Mouse (Mus musculus): Measurements from ENCODE around the gene Wscd2.

The Wscd2 gene

GRCm38 (mm10) chr5:113490033-113490432, at the start of gene Wscd2:
TSS of gene Wscd2 (plus strand) at chr5:113490333.
- POLR2A ChIA-PET = interaction anchor here (0.5 to 8.2 kb wide), 21 partner anchors 9 to 449 kb away, joined by 3 to 74 read pairs (median 4); no protein-coding TSS in a partner anchor
- CTCF ChIA-PET = interaction anchor here (0.6 to 1.8 kb wide), 13 partner anchors 17 to 283 kb away, joined by 3 to 6 read pairs (median 3); partner anchors contain the start of gene Iscu (in 1 of the 4)

GRCm38 (mm10) chr5:113442180-113442579, 48.0 kb upstream of the Wscd2 start:
- ChIA-PET CTCF (interaction anchor here in 1 of 4 experiments (0.6 kb wide), 1 partner anchor 109 kb away, joined by 3 read pairs; no protein-coding TSS in a partner anchor), POLR2A (interaction anchor here in 2 of 4 experiments (0.6 to 1.1 kb wide), 2 partner anchors 21 to 281 kb away, joined by 3 to 4 read pairs; no protein-coding TSS in a partner anchor)

DNA sequence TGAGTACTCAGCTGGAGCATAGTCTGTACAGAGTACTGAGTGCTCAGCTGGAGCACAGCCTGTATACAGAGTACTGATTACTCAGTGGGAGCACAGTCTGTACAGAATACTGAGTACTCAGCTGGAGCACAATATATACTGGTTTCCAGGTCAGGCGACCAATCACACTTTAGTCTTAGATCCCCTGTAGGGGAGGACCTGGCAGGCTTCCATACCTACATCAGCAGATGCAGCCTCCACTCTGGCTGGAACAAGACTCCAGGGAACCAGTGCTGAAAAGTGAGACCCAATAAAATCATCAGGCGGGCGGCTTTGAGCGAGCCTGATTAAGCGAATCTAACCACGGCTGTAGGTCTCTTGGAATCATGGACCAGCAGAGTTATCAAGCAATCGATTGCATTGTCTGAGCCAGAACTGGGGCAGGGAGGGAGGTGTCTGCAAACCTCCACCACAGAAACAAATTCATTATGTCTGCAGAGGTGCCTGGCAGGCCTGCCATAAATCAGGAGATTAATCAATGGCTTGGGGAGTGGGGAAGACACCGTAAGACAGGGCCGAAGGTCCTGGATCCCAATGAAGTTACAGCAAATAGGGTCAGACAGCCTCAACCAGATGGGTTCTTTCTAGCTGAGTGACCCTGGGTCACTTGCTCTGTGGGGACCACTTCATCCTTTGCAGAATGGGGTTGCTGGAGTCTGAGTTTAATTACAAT, 42.0 kb upstream of the Wscd2 start:
- ChIA-PET CTCF (interaction anchor here in 2 of 4 experiments (0.6 to 1.6 kb wide), 2 partner anchors 70 to 276 kb away, joined by 3 to 6 read pairs; partner anchors contain the start of gene 1700069L16Rik (in 1 of the 2)), POLR2A (interaction anchor here in 1 of 4 experiments (0.7 to 1.7 kb wide), 3 partner anchors 8 to 28 kb away, joined by 3 to 6 read pairs (median 5); no protein-coding TSS in a partner anchor)

- POLR2A ChIA-PET = interaction anchor here in 2 of 4 experiments (0.6 to 1.4 kb wide), 6 partner anchors 9 to 425 kb away, joined by 3 to 5 read pairs (median 3); no protein-coding TSS in a partner anchor
Measured at GRCm38 (mm10) chr5:113449336-113449735, 40.8 kb upstream of the Wscd2 start.

GRCm38 (mm10) chr5:113452691-113453090, 37.4 kb upstream of the Wscd2 start:
- CTCF ChIA-PET = interaction anchor here in 1 of 4 experiments (0.5 kb wide), 1 partner anchor 1152 kb away, joined by 6 read pairs; no protein-coding TSS in a partner anchor
- POLR2A ChIA-PET = interaction anchor here in 1 of 4 experiments (1.2 kb wide), 1 partner anchor 50 kb away, joined by 3 read pairs; no protein-coding TSS in a partner anchor

More at GRCm38 (mm10) chr5:113449336-113449735, 40.8 kb upstream of the Wscd2 start:
- CTCF ChIA-PET = no interaction called here

GRCm38 (mm10) chr5:113453356-113453755, 36.8 kb upstream of the Wscd2 start:
- ChIA-PET CTCF (interaction anchor here in 2 of 4 experiments (0.5 to 0.6 kb wide), 2 partner anchors 170 to 1152 kb away, joined by 5 to 6 read pairs; no protein-coding TSS in a partner anchor), POLR2A (interaction anchor here in 1 of 4 experiments (0.6 to 1.1 kb wide), 4 partner anchors 76 to 320 kb away, joined by 3 to 7 read pairs (median 3); no protein-coding TSS in a partner anchor)

GRCm38 (mm10) chr5:113456020-113456419, 34.1 kb upstream of the Wscd2 start:
- CTCF ChIA-PET = interaction anchor here in 1 of 4 experiments (1.4 kb wide), 1 partner anchor 80 kb away, joined by 3 read pairs; no protein-coding TSS in a partner anchor
- POLR2A ChIA-PET = interaction anchor here in 1 of 4 experiments (0.5 to 0.6 kb wide), 2 partner anchors 146 to 1977 kb away, joined by 4 read pairs; partner anchors contain the start of gene Sgsm1

DNA sequence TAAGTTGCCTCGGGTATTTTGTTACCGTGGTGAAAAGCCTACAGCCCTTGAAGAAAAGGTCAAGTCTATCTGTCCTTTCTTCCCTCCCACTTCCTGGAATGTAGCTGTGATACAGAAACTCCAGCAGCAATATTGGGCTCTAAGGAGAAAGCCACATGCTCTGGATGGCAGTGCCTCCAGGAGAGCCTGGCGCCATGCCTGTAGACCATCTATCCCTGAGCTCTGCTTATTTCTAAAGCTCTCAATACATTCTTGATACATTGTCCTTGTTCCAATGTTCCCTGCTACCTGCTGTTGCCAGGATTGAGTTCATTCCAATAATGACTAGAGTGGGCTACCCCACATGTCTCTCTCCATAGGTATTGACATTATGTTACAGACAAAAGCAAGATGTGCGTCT, 33.4 kb upstream of the Wscd2 start:
- CTCF ChIA-PET = interaction anchor here in 1 of 4 experiments (0.5 kb wide), 1 partner anchor 378 kb away, joined by 3 read pairs; no protein-coding TSS in a partner anchor
- POLR2A ChIA-PET = interaction anchor here in 2 of 4 experiments (0.6 to 0.7 kb wide), 3 partner anchors 10 to 730 kb away, joined by 4 to 5 read pairs (median 4); partner anchors contain the start of gene Sgsm1 (in 1 of the 2)

- ChIA-PET CTCF (interaction anchor here in 2 of 4 experiments (0.5 to 0.6 kb wide), 2 partner anchors 84 to 379 kb away, joined by 3 read pairs; no protein-coding TSS in a partner anchor), POLR2A (no interaction called here)
Measured at GRCm38 (mm10) chr5:113457260-113457659, 32.9 kb upstream of the Wscd2 start.

- CTCF ChIA-PET = interaction anchor here in 1 of 4 experiments (0.6 kb wide), 1 partner anchor 234 kb away, joined by 3 read pairs; no protein-coding TSS in a partner anchor
- POLR2A ChIA-PET = interaction anchor here in 1 of 4 experiments (0.8 to 1.6 kb wide), 2 partner anchors 120 to 136 kb away, joined by 3 read pairs; no protein-coding TSS in a partner anchor
Measured at GRCm38 (mm10) chr5:113459942-113460341, 30.2 kb upstream of the Wscd2 start.

GRCm38 (mm10) chr5:113461582-113461981, 28.6 kb upstream of the Wscd2 start:
- ChIA-PET CTCF (no interaction called here), POLR2A (interaction anchor here in 2 of 4 experiments (0.8 to 1.6 kb wide), 2 partner anchors 13 to 49 kb away, joined by 3 to 5 read pairs; no protein-coding TSS in a partner anchor)

GRCm38 (mm10) chr5:113461998-113462625, 28.0 kb upstream of the Wscd2 start:
- CTCF ChIA-PET = interaction anchor here in 1 of 4 experiments (0.6 kb wide), 1 partner anchor 690 kb away, joined by 3 read pairs; no protein-coding TSS in a partner anchor
- POLR2A ChIA-PET = interaction anchor here in 2 of 4 experiments (0.8 to 1.6 kb wide), 2 partner anchors 13 to 48 kb away, joined by 3 to 5 read pairs; no protein-coding TSS in a partner anchor

DNA sequence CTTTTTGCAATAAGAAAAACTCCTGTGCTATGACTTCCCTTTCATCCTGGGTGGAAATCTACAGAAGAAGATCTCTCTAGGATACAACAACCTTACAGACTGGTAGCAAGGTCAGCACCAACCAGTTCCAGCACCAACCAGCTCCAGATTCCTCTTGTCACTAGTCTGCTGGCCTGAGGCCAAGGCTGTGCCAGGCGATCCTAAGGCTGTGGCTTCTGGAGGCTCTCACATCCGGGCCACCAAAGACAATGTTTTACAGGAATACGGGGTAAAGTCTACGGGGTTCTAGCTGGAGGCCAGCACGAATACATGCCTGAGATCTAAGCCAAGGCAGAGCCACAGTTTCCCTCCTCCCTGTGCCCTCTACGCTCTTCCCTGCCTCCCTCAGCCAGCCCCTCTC, 25.4 kb upstream of the Wscd2 start:
- ChIA-PET POLR2A (interaction anchor here in 2 of 4 experiments (0.6 to 0.8 kb wide), 2 partner anchors 141 to 266 kb away, joined by 3 read pairs; no protein-coding TSS in a partner anchor), CTCF (no interaction called here)

GRCm38 (mm10) chr5:113466536-113466935, 23.6 kb upstream of the Wscd2 start:
- CTCF ChIA-PET = interaction anchor here in 3 of 4 experiments (0.6 to 2.2 kb wide), 6 partner anchors 15 to 1644 kb away, joined by 3 to 15 read pairs (median 3); no protein-coding TSS in a partner anchor
- POLR2A ChIA-PET = interaction anchor here (0.6 to 2.4 kb wide), 8 partner anchors 37 to 282 kb away, joined by 3 to 11 read pairs (median 4); no protein-coding TSS in a partner anchor

DNA sequence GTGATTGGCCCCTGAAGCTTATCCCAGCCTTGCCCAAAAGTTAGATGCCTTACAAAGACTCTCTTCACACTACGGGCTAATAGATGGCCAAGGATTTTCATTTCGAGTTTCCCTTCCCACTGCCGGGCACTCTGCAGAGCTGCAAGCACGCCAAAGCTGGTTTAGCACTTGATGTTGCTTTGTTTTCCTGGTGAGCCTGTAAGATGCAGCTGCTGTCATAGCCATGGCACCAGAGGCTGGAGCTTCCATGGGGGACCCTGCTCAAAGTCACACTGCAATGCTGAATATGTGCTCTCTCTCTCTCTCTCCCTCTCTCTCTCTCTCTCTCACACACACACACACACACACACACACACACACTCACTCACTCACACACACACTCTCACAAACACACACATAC, 23.1 kb upstream of the Wscd2 start:
- POLR2A ChIA-PET = interaction anchor here (0.7 to 3.0 kb wide), 15 partner anchors 11 to 257 kb away, joined by 3 to 11 read pairs (median 4); no protein-coding TSS in a partner anchor
- CTCF ChIA-PET = interaction anchor here (0.5 to 2.2 kb wide), 5 partner anchors 14 to 377 kb away, joined by 3 to 15 read pairs (median 3); no protein-coding TSS in a partner anchor

- ChIA-PET CTCF (interaction anchor here (0.6 to 2.2 kb wide), 9 partner anchors 82 to 583 kb away, joined by 3 to 8 read pairs (median 5); partner anchors contain the start of gene 1700069L16Rik (in 2 of the 4)), POLR2A (interaction anchor here in 3 of 4 experiments (0.6 to 3.0 kb wide), 22 partner anchors 10 to 428 kb away, joined by 3 to 11 read pairs (median 3); partner anchors contain the start of gene 1700069L16Rik (in 1 of the 3))
Measured at GRCm38 (mm10) chr5:113467765-113468164, 22.4 kb upstream of the Wscd2 start.

DNA sequence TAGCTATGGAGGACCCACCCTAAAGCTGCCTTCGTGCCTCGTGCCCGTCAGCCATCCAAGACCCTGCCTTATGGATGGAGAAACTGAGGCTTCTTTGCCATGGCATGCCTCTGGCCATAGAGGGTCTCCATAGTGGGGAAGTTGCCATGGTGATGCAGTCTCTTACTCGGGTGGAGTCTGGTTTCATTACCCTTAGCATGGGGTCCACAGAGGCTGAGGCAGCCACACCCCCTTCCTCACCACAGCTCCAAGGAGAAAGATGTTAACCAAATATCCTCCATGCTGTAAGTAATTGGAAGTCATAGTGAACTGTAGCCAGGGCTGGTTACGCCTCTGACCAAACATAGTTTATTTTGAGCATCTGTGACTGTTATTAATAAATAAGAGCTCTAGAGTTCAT, 21.5 kb upstream of the Wscd2 start:
- CTCF ChIA-PET = interaction anchor here (0.6 to 2.2 kb wide), 9 partner anchors 23 to 1355 kb away, joined by 3 to 8 read pairs (median 5); partner anchors contain the start of genes 1700069L16Rik (in 2 of the 4) and 1500011B03Rik (in 1 of the 4)

More for the DNA sequence above, 21.5 kb upstream of the Wscd2 start:
- POLR2A ChIA-PET = interaction anchor here (0.6 to 3.0 kb wide), 22 partner anchors 9 to 266 kb away, joined by 3 to 11 read pairs (median 4); partner anchors contain the start of gene 1700069L16Rik (in 1 of the 4)
